Mouse (Mus musculus): ENCODE measurements around the gene Taf12. TPM values are rescaled to one million over a fixed set of nuclear protein-coding genes. Genes with fewer than 3 reads are reported as not detected.

Taf12 gene
- polyA plus RNA-seq, 1 experiment, result 20.5 TPM

DNA sequence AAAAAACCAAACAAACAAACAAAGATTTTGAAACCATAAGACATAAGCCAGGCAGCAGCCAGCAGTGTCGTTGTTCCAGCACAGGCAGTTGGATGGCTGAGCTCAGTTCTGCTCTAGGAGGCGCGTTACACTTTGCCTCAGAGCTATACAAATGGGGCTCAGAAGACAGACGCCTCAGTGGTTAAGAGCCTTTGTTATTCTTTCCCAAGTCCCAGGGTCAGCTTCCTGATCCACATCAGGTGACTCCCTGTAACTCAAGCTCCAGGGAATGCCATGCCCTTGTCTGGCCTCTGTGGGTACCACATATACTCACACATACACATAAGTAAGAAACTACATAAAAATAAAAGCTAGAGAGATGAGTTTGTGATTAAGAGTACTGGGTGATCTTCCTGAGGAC lies 16.9 kb downstream of the Taf12 start:
- no peak overlapping the region for H3K27ac ChIP-seq (ENCODE audit: control insufficient read depth, insufficient read depth, low read depth, low read length, poor library complexity)
- H3K4me1 ChIP-seq (ENCODE audit: control insufficient read depth, insufficient read depth, low read length), result no peaks in the 10 kb centered on the region; the same call in 1 of the 2 replicates
- H3K4me3 ChIP-seq (replicated peaks; ENCODE audit: control insufficient read depth, low read depth, low read length), result no peak overlapping the region
- TF ChIP-seq CTCF (IDR thresholded peaks at IDR 0.05; ENCODE audit: control insufficient read depth, insufficient read depth, low read length) (no peak), POLR2A (IDR thresholded peaks at IDR 0.05; ENCODE audit: borderline replicate concordance, control insufficient read depth, low read depth, low read length) (no peak)
- WGBS, result 93% methylated on average over 4 of the region's 4 CpGs

DNA sequence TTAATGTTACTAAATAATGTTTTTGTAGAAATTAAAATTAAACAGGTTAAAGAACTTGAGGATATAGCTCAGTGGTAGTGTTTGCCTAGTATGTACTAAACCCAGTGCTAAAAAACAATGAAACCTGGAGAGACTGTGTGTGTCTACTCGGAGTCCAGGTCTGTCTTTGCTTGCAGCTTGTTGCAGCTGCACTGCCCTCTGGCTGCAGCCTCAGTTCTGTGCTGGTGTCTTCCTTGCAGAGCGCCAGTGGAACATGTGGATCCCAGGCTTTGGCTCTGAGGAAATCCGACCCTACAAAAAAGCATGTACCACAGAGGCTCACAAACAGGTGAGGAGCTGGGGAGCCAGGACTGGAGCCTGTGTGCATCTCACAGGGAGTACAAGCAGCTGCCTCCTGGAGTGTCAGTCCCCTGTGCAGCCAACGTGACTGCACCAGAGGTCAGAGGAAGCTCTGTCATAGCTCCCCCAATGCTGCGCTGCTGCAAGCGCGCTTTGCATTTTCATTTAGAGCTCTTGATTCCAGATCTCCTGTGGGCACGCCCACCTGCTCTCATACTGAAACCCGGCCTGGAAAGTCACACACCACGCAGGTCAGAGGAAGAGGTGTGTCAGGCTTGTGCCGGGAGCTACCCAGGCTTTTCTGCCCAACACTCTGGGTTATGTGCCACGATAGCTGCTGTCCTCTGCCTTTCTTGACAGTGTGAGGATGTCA lies 17.6 kb downstream of the Taf12 start:
- TF ChIP-seq CTCF (IDR thresholded peaks at IDR 0.05; ENCODE audit: control insufficient read depth, insufficient read depth, low read length), result no peak
- TF ChIP-seq POLR2A (IDR thresholded peaks at IDR 0.05; ENCODE audit: borderline replicate concordance, control insufficient read depth, low read depth, low read length), result no peak
- Histone ChIP-seq H3K4me3 (replicated peaks; ENCODE audit: control insufficient read depth, low read depth, low read length) (no peak overlapping the region), H3K4me1 (ENCODE audit: control insufficient read depth, insufficient read depth, low read length) (no peaks in the 10 kb centered on the region; the same call in 1 of the 2 replicates), H3K27ac (ENCODE audit: control insufficient read depth, insufficient read depth, low read depth, low read length, poor library complexity) (no peak overlapping the region)
- 90% methylated on average over 12 of the region's 12 CpGs for WGBS

DNA sequence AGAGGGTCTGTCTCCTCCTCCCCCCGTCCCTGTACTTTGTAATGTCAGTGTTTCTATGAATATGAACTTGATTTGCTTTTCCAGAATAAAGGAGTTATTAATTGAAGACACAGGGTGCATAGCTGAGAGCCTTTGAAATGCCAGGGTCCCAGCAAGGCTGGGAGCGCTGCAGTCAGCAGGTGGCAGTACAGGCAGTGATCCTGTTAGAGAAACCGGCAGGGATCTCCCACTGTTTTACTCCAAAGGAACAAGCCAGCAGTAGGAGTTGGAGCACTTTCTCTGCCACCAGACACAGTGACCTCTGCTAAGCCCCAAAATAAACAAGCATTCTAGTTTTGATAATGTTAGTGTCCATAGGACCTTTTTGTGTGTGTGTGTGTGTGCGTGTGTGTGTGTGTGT lies 18.8 kb downstream of the Taf12 start:
- no peak overlapping the region for H3K27ac ChIP-seq (ENCODE audit: control insufficient read depth, insufficient read depth, low read depth, low read length, poor library complexity)
- WGBS, result 71% methylated on average over 4 of the region's 4 CpGs
- no peaks in the 10 kb centered on the region; the same call in 1 of the 2 replicates for H3K4me1 ChIP-seq (ENCODE audit: control insufficient read depth, insufficient read depth, low read length)
- TF ChIP-seq CTCF (IDR thresholded peaks at IDR 0.05; ENCODE audit: control insufficient read depth, insufficient read depth, low read length), result no peak
- TF ChIP-seq POLR2A (IDR thresholded peaks at IDR 0.05; ENCODE audit: borderline replicate concordance, control insufficient read depth, low read depth, low read length), result no peak
- no peak overlapping the region for H3K4me3 ChIP-seq (replicated peaks; ENCODE audit: control insufficient read depth, low read depth, low read length)

DNA sequence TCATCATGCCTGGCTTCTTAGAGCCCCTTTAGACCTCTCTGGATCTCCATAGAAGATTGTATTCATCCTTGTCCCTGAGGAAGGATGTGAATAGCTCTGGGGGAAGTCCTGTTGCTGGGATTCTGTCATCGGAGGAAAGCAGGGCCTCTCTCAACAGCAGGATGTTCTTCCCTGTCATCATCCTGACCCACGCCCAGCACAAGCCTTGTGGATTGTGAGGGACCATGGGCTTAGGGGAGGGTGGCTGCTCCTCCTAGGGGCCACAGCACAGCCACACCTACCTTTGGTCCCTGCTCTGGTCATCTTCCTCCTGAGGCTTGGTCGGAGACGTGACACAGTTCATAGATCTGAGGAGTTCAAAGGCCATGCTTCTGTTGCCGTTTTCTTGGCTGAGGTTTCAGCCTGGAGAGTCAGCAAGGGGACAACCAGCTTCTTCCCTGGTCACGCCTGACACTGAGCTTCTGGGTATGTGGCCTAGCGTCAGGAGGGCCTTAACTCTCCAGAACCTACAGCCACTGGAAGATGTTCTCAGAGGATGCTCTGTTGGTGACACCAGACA lies 19.6 kb downstream of the Taf12 start:
- no peaks in the 10 kb centered on the region; the same call in 1 of the 2 replicates for H3K4me1 ChIP-seq (ENCODE audit: control insufficient read depth, insufficient read depth, low read length)
- no peak overlapping the region for H3K27ac ChIP-seq (ENCODE audit: control insufficient read depth, insufficient read depth, low read depth, low read length, poor library complexity)
- H3K4me3 ChIP-seq (replicated peaks; ENCODE audit: control insufficient read depth, low read depth, low read length), result no peak overlapping the region
- 85% methylated on average over 7 of the region's 7 CpGs for WGBS
- no peak for TF ChIP-seq POLR2A (IDR thresholded peaks at IDR 0.05; ENCODE audit: borderline replicate concordance, control insufficient read depth, low read depth, low read length)
- no peak for TF ChIP-seq CTCF (IDR thresholded peaks at IDR 0.05; ENCODE audit: control insufficient read depth, insufficient read depth, low read length)

DNA sequence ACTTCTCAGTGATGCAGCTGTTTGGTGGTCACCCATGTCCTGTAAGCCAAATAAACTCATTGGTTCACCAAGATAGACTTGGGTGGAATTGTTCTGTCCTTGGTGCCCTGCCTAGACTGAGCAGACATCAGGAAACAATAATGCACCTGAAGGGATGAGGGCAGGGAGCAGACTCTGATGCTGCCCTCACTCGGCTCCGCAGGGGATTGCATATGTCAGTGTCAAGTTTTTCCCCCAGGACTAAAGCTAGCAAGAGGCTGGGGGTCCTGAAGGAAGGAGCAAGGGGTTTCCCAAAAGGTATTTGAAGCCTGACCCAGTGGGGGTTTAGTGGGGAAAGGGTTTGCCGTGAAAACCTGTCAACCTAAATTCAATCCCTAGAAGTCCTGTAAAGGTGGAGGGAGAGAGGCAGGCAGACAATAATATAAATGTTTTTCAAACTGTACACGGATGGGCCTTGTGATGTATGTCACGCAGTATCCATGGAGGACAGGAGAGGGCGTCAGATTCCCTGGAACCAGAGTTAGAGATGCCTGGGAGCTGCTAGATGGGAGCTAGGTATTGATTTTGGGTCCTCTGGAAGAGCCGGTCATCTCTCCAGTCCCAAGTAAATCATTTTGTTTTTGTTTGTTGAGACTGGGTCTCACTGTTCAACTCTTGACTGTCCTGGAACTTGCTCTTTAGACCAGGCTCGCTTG lies 21.7 kb downstream of the Taf12 start:
- Histone ChIP-seq H3K4me3 (replicated peaks; ENCODE audit: control insufficient read depth, low read depth, low read length) (no peak overlapping the region), H3K4me1 (ENCODE audit: control insufficient read depth, insufficient read depth, low read length) (no peaks in the 10 kb centered on the region; the same call in 1 of the 2 replicates), H3K27ac (ENCODE audit: control insufficient read depth, insufficient read depth, low read depth, low read length, poor library complexity) (no peak overlapping the region)
- no peak for TF ChIP-seq POLR2A (IDR thresholded peaks at IDR 0.05; ENCODE audit: borderline replicate concordance, control insufficient read depth, low read depth, low read length)
- no peak for TF ChIP-seq CTCF (IDR thresholded peaks at IDR 0.05; ENCODE audit: control insufficient read depth, insufficient read depth, low read length)
- WGBS, result 67% methylated on average over 8 of the region's 8 CpGs

DNA sequence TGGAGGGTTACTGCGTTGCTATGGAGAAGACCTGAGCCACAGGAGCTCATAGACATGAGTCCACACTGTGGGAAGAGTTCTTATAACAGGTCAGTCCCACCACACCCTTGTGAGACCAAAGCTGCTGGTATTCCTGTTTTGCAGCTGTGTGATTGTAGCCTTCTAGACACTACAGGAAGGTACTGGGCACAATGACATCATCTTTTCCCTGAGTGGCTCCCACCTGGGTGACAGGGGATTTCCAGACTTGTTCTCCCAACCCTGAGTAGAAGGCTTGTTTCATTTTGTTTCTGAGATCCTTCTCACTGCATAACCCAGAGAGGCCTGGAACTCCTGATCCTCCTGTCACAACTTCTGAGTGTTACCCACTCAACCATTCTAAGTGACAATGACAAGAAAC lies 25.7 kb downstream of the Taf12 start:
- H3K4me3 ChIP-seq (replicated peaks; ENCODE audit: control insufficient read depth, low read depth, low read length), result no peak overlapping the region
- TF ChIP-seq POLR2A (IDR thresholded peaks at IDR 0.05; ENCODE audit: borderline replicate concordance, control insufficient read depth, low read depth, low read length) (no peak), CTCF (IDR thresholded peaks at IDR 0.05; ENCODE audit: control insufficient read depth, insufficient read depth, low read length) (no peak)
- 96% methylated on average over 1 of the region's 1 CpGs for WGBS
- H3K27ac ChIP-seq (ENCODE audit: control insufficient read depth, insufficient read depth, low read depth, low read length, poor library complexity), result no peak overlapping the region
- H3K4me1 ChIP-seq (ENCODE audit: control insufficient read depth, insufficient read depth, low read length), result no peaks in the 10 kb centered on the region

DNA sequence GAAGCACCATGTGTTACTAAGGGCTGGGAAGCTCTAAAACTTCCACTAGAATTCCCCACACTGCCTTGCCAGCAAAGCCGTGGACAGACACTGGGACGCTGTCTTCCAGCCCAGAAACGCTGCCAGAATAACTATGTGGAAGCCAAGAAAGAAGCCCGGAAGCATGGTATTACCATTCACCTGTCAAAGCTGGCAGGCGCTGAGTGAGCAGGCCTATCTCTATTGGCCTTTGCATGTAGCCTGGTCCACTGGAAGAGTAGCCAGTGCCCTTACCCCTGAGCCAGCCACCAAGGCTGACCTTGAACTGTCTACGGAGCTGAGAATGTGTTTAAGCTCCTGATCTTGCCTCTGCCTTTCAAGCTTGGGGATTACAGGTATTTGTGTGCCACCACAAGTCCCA lies 27.3 kb downstream of the Taf12 start:
- Histone ChIP-seq H3K4me3 (replicated peaks; ENCODE audit: control insufficient read depth, low read depth, low read length) (no peak overlapping the region), H3K4me1 (ENCODE audit: control insufficient read depth, insufficient read depth, low read length) (no peaks in the 10 kb centered on the region; the same call in 1 of the 2 replicates), H3K27ac (ENCODE audit: control insufficient read depth, insufficient read depth, low read depth, low read length, poor library complexity) (no peak overlapping the region)
- no peak for TF ChIP-seq POLR2A (IDR thresholded peaks at IDR 0.05; ENCODE audit: borderline replicate concordance, control insufficient read depth, low read depth, low read length)
- no peak for TF ChIP-seq CTCF (IDR thresholded peaks at IDR 0.05; ENCODE audit: control insufficient read depth, insufficient read depth, low read length)
- 89% methylated on average over 6 of the region's 6 CpGs for WGBS
